Mouse (Mus musculus) liver, postnatal 0 days (tissue): ENCODE results near the gene Tomm34.

Source experiments
- CTCF ChIP-seq: sonication (generic); IDR thresholded peaks from 2 replicates; pipeline ENCODE4 v1.5.1; 2016; ENCODE audit warnings: antibody characterized with exemption, low read depth
- EP300 ChIP-seq: IDR thresholded peaks from 2 replicates; pipeline ENCODE4 v1.6.1; 2016; ENCODE audit warnings: antibody characterized with exemption, low read depth, mild to moderate bottlenecking

GRCm38 (mm10) chr2:164079488-164079887, 8.5 kb upstream of the Tomm34 start:
- no peak for TF ChIP-seq CTCF
- no peak for TF ChIP-seq EP300
